Mouse (Mus musculus) forebrain, postnatal 0 days (tissue): ENCODE results near the gene Uvrag. TPM values are rescaled to one million over a fixed set of nuclear protein-coding genes. Genes with fewer than 3 reads are reported as not detected.

Experiments used
- ATAC-seq: fragments of 200-750 bp; cut with Nextera tagmentation; 2 replicates; pipeline ENCODE4 v1.8.0; 2017; ENCODE audit warnings: mild to moderate bottlenecking, moderate library complexity
- DNase-seq: peaks from one replicate; pipeline ENCODE4 v3.0.0-alpha.2; 2015
- H3K27ac ChIP-seq: fragments of 300-500 bp; sonication (generic); 2 replicates; pipeline ENCODE4 v1.5.1; 2014; ENCODE audit warnings: low read depth, mild to moderate bottlenecking, antibody characterized with exemption, low read length, moderate library complexity, mixed read lengths
- H3K27me3 ChIP-seq: fragments of 300-500 bp; sonication (generic); 2 replicates; pipeline ENCODE4 v1.6.1; 2014; ENCODE audit warnings: mild to moderate bottlenecking, low read length, mixed read lengths; ENCODE audit not compliant: insufficient read depth
- H3K36me3 ChIP-seq: fragments of 300-500 bp; sonication (generic); 2 replicates; pipeline ENCODE4 v1.6.1; 2014; ENCODE audit warnings: mild to moderate bottlenecking, moderate library complexity; ENCODE audit not compliant: insufficient read depth
- H3K4me1 ChIP-seq: fragments of 300-500 bp; sonication (generic); 2 replicates; pipeline ENCODE4 v1.6.1; 2014; ENCODE audit warnings: antibody characterized with exemption; ENCODE audit not compliant: insufficient read depth
- H3K4me2 ChIP-seq: fragments of 300-500 bp; sonication (generic); 2 replicates; pipeline ENCODE4 v1.6.1; 2014; ENCODE audit warnings: low read depth, mild to moderate bottlenecking, moderate library complexity
- H3K4me3 ChIP-seq: fragments of 300-500 bp; sonication (generic); 2 replicates; pipeline ENCODE4 v1.5.1; 2014; ENCODE audit warnings: low read depth, low read length, mixed read lengths
- H3K9ac ChIP-seq: fragments of 300-500 bp; sonication (generic); 2 replicates; pipeline ENCODE4 v1.6.1; 2014; ENCODE audit warnings: mild to moderate bottlenecking
- H3K9me3 ChIP-seq: fragments of 300-500 bp; sonication (generic); 2 replicates; pipeline ENCODE4 v1.6.1; 2016; ENCODE audit warnings: low read length
- CTCF ChIP-seq: sonication (generic); IDR thresholded peaks from 2 replicates; pipeline ENCODE4 v1.5.1; 2016; ENCODE audit warnings: antibody characterized with exemption, control low read depth, low read depth
- WGBS: fragments of 180-500 bp; shearing (Covaris S2); extraction: QIAGEN DNeasy Blood & Tissue Kit; methylation state at CpG from one replicate; pipeline ENCODE4 v1.1.7; 2014; 5-methylcytosine and 5-hydroxymethylcytosine counted together
- polyA plus RNA-seq: library from polyadenylated mRNA; unstranded; fragments of >200 nt; fragmentation: Nextera tagmentation; extraction: Ambion mirVana; gene quantifications from 2 replicates; pipeline ENCODE4 v1.2.1, GENCODE M21; 2015
- total RNA-seq: library from RNA; depleted of rRNA; stranded (reverse); fragments of >200 nt; gene quantifications from 2 replicates; pipeline ENCODE4 v1.2.3, GENCODE M21; 2014

Gene Uvrag
- total and polyA plus RNA-seq, 2 experiments from 2014 or later = 18.6 to 18.8 TPM

DNA sequence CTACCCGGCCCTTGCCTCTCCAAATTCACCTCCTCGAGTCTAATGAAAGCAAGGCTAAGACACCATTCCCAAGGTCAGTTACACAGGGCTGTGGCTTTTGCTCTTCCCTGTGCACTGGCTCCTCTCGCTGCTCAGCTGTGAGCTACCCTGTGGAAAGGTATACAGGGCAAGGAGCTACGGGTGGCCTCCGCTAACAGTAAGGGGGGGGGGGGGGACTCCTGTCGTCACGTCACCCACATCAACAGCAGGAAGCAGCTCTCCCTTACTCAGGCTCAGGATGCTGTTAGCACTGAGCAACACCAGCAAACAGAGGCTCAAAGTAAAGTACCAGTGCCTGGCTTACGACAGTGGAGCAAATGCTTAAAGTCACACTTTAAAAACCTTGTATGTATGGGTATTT lies 11.8 kb upstream of the Uvrag start:
- Histone ChIP-seq H3K9me3 (no peaks in the 10 kb centered on the region), H3K9ac (no peak overlapping the region), H3K27ac (no peak overlapping the region), H3K36me3 (0 out of 2 replicates have a peak, but pooled peaks cover 4% of the 10 kb centered on the region), H3K4me2 (no peak overlapping the region), H3K27me3 (no peaks in the 10 kb centered on the region), H3K4me1 (no peaks in the 10 kb centered on the region), H3K4me3 (no peak overlapping the region)
- no peak for DNase-seq
- 87% methylated on average over 8 of the region's 8 CpGs for WGBS
- no peak for TF ChIP-seq CTCF
- no peak for ATAC-seq

DNA sequence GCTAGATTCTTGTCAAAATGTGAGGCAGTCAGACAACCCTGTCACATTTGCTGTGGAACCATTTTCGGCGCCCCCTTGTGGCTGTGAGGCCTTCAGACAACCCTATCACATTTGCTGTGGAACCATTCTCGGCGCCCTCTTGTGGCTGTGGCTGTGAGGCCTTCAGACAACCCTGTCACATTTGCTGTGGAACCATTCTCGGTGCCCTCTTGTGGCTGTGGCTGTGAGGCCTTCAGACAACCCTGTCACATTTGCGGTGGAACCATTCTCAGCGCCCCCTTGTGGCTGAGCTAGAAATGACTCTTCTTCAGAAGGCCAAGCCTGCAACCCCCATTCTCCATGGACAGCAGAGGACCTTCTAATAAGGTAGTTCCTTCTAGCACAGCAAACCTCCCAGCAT lies 10.4 kb upstream of the Uvrag start:
- 5% methylated on average over 7 of the region's 7 CpGs for WGBS
- ATAC-seq (peak; percentile 92), DNase-seq (peak; percentile 92)
- H3K4me3 ChIP-seq = no peak overlapping the region
- H3K9me3 ChIP-seq = no peaks in the 10 kb centered on the region
- TF ChIP-seq CTCF = peak; percentile 99
- no peaks in the 10 kb centered on the region for H3K27me3 ChIP-seq
- no peak overlapping the region for H3K9ac ChIP-seq
- H3K27ac ChIP-seq = no peak overlapping the region
- H3K4me1 ChIP-seq = no peaks in the 10 kb centered on the region
- H3K4me2 ChIP-seq = no peak overlapping the region
- H3K36me3 ChIP-seq = no peaks in the 10 kb centered on the region

DNA sequence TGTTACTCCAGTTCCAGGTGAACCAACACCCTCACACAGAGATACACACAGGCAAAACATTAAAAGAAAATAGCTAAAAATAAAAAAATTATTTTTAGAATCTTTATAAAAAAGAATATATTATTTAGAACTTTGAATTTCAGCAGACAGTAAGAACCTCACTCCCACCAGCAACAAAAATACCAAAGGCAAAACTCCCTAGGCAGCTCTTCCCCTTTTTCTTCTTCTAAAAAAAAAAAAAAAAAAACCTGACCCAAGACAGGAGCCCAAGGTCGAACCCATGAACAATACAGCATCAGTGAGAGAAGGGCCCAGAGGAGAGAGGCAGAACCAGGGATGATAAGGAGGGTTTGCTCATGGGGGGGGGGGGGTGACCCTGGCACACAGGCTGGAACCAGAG lies 8.1 kb upstream of the Uvrag start:
- H3K36me3 ChIP-seq = no peaks in the 10 kb centered on the region
- DNase-seq (no peak), ATAC-seq (no peak)
- no peaks in the 10 kb centered on the region for H3K4me1 ChIP-seq
- H3K4me2 ChIP-seq = no peak overlapping the region
- WGBS = 62% methylated on average over 1 of the region's 1 CpGs
- H3K9me3 ChIP-seq = no peaks in the 10 kb centered on the region
- H3K27me3 ChIP-seq = no peaks in the 10 kb centered on the region
- H3K9ac ChIP-seq = no peak overlapping the region
- no peak overlapping the region for H3K4me3 ChIP-seq
- no peak overlapping the region for H3K27ac ChIP-seq
- no peak for TF ChIP-seq CTCF

DNA sequence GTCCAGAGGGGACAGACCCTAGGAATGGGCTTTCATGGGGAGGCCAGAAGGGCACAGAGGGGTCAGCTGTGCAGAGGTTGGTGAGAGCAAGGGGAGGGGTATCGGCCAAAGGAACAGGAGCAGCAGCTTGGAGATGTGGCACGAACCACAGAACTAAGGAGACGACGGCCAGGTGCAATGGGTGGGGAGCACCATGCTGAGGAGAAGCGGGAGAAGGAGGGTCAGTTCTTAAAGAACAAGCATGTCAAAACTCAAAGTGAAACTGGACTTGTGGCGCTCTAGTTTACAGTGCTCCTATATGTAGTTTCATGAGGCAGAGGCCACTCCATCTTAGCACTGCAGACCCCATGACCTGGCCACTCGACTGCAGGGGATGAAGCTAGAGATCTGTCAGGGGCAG lies 6.6 kb upstream of the Uvrag start:
- H3K27me3 ChIP-seq = no peaks in the 10 kb centered on the region
- no peak overlapping the region for H3K9ac ChIP-seq
- no peaks in the 10 kb centered on the region for H3K36me3 ChIP-seq
- H3K4me3 ChIP-seq = no peak overlapping the region
- no peaks in the 10 kb centered on the region for H3K9me3 ChIP-seq
- 86% methylated on average over 7 of the region's 7 CpGs for WGBS
- no peak for TF ChIP-seq CTCF
- no peaks in the 10 kb centered on the region for H3K4me1 ChIP-seq
- H3K27ac ChIP-seq = no peak overlapping the region
- DNase-seq (no peak), ATAC-seq (no peak)
- H3K4me2 ChIP-seq = no peak overlapping the region

DNA sequence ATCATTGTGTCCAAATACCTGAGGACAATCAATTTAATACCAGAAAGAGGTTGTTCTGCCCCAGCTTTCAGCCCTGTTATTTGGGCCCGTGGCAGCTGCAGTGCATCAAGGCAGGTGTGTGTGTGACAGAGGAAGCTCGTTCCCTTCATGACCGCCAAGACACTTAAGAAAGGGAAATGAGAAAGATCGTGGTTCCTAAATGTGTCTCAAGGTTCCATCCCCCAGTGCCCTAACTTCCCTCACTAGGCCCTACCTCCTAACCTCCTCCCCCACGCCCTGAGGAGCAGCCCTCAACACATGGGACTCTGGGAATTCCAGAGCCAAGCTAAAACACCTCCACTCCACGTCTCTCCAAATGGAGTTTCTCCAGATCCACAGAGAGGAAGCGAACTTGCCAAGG lies 6.0 kb upstream of the Uvrag start:
- Histone ChIP-seq H3K27ac (no peak overlapping the region), H3K27me3 (no peaks in the 10 kb centered on the region), H3K4me1 (0 out of 2 replicates have a peak, but pooled peaks cover 2% of the 10 kb centered on the region), H3K36me3 (no peaks in the 10 kb centered on the region), H3K4me2 (no peak overlapping the region), H3K9ac (no peak overlapping the region), H3K4me3 (no peak overlapping the region), H3K9me3 (no peaks in the 10 kb centered on the region)
- DNase-seq (no peak), ATAC-seq (no peak)
- no peak for TF ChIP-seq CTCF
- WGBS = 83% methylated on average over 7 of the region's 7 CpGs

DNA sequence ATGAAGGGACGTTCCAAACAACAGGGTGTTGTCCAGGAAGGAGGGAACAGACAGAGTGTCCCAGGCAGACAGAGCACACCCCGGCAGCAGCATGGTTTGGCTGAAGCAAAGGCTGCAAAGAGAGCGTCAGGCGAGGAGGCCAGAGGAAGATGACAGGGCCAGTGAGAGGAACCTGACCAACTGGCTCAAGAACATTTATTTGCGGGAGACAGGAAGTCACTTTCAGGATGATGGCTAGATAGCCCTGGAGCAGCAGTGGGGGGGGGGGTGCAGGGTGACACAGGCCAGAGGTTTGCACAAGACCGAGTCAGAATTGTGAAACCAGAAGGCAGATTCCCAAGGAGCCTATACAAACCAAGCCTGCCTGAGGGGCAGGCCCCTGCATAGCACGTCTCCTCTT lies 5.1 kb upstream of the Uvrag start:
- Histone ChIP-seq H3K4me1 (0 out of 2 replicates have a peak, but pooled peaks cover 3% of the 10 kb centered on the region), H3K9me3 (no peaks in the 10 kb centered on the region), H3K27ac (no peak overlapping the region), H3K9ac (no peak overlapping the region), H3K27me3 (no peaks in the 10 kb centered on the region), H3K4me3 (no peak overlapping the region), H3K36me3 (no peaks in the 10 kb centered on the region), H3K4me2 (no peak overlapping the region)
- ATAC-seq = no peak
- WGBS = 71% methylated on average over 7 of the region's 7 CpGs
- TF ChIP-seq CTCF = no peak
- DNase-seq = no peak

DNA sequence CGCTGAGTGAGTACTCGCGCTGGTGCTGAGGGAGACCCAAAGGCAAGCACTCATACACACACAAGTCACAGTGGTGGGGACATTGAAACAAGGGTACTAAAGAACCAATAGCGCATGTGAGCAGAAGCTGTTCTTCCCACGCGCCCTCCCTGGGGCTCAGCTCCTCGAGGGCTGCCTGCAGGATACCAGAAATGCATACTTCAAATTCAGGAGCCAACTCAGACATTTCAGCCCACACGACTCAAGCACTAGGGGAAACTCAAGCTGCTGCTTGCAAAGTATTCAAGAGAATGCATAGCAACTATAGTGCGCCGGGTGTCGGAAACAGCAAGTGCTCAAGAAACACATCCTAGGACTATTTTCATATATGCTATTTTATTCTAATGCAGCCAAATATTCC lies 3.7 kb upstream of the Uvrag start:
- H3K9ac ChIP-seq = no peak overlapping the region
- no peak for ATAC-seq
- H3K27me3 ChIP-seq = no peaks in the 10 kb centered on the region
- H3K4me3 ChIP-seq = no peak overlapping the region
- H3K27ac ChIP-seq = no peak overlapping the region
- no peak overlapping the region for H3K4me2 ChIP-seq
- no peak for TF ChIP-seq CTCF
- H3K4me1 ChIP-seq = 0 out of 2 replicates have a peak, but pooled peaks cover 3% of the 10 kb centered on the region
- 66% methylated on average over 11 of the region's 11 CpGs for WGBS
- no peak for DNase-seq
- H3K9me3 ChIP-seq = no peaks in the 10 kb centered on the region
- no peaks in the 10 kb centered on the region for H3K36me3 ChIP-seq

DNA sequence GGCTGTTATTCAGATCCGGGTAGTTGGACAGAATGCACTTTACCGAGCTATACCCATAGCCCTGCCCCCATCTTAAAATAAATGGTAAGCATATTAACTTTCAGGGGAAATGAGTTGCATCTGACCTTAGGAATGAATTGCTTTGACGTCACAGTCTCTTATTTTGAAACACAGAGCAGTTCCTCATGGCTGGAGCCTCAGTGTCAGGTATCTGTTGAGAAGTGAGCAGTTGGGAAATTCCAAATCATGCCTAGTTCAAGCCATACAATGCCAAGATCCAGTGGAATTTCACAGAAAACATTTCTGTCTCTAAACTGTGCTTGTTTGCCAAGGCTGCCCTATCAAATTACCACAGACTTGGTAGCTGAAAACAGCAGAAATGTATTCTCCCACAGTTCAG lies 2.3 kb upstream of the Uvrag start:
- no peak for TF ChIP-seq CTCF
- no peaks in the 10 kb centered on the region for H3K36me3 ChIP-seq
- ATAC-seq (no peak), DNase-seq (no peak)
- no peak overlapping the region for H3K4me3 ChIP-seq
- peaks cover 6% of the 10 kb centered on the region; the same call in 1 of the 2 replicates for H3K4me1 ChIP-seq
- H3K27ac ChIP-seq = no peak overlapping the region
- no peak overlapping the region for H3K9ac ChIP-seq
- no peak overlapping the region for H3K4me2 ChIP-seq
- no peaks in the 10 kb centered on the region for H3K27me3 ChIP-seq
- 78% methylated on average over 3 of the region's 3 CpGs for WGBS
- H3K9me3 ChIP-seq = no peaks in the 10 kb centered on the region
